Mouse (Mus musculus) ES-E14 (cell line): Measurements from ENCODE around the gene Sppl2a. TPM values are rescaled to one million over a fixed set of nuclear protein-coding genes. Genes with fewer than 3 reads are reported as not detected.

Experiments
- DNase-seq: peaks from one replicate; pipeline ENCODE4 v3.0.0-alpha.2; 2013; ENCODE audit warnings: low read depth, low spot score
- H3K27ac ChIP-seq: 2 replicates; pipeline ENCODE4 v1.5.1; 2012; ENCODE audit warnings: low read depth, mild to moderate bottlenecking, low read length, moderate library complexity, mixed read lengths; ENCODE audit not compliant: poor library complexity, insufficient read depth, severe bottlenecking
- H3K36me3 ChIP-seq: 2 replicates; pipeline ENCODE4 v1.6.1; 2012; ENCODE audit warnings: mild to moderate bottlenecking, low read length, moderate library complexity, mixed read lengths; ENCODE audit not compliant: control insufficient read depth, poor library complexity, insufficient read depth, severe bottlenecking
- H3K4me1 ChIP-seq, 2 experiments: fragments of 150-350 bp in 1 of 2; sonication (generic) in 1 of 2; 2 replicates each; pipeline ENCODE4 v1.6.1; 2012; ENCODE audit warnings: low read length in 2 of 2, mild to moderate bottlenecking in 1 of 2, mixed read lengths in 1 of 2; ENCODE audit not compliant: control insufficient read depth in 2 of 2, insufficient read depth in 2 of 2, poor library complexity in 1 of 2
- H3K4me3 ChIP-seq, 2 experiments: fragments of 150-350 bp in 1 of 2; sonication (generic) in 1 of 2; 2 replicates each; pipeline ENCODE4 v1.5.1; 2012; ENCODE audit warnings: low read length in 2 of 2, low read depth in 1 of 2, mild to moderate bottlenecking in 1 of 2, mixed read lengths in 1 of 2; ENCODE audit not compliant: insufficient read depth in 1 of 2, poor library complexity in 1 of 2, severe bottlenecking in 1 of 2
- H3K9ac ChIP-seq: 2 replicates; pipeline ENCODE4 v1.6.1; 2012; ENCODE audit warnings: low read depth, mild to moderate bottlenecking, low read length, mixed read lengths; ENCODE audit not compliant: poor library complexity, insufficient read depth, severe bottlenecking
- H3K9me3 ChIP-seq: fragments of 150-350 bp; sonication (generic); 2 replicates; pipeline ENCODE4 v1.6.1; 2012; ENCODE audit warnings: low read depth, mild to moderate bottlenecking, low read length; ENCODE audit not compliant: control insufficient read depth, insufficient read depth
- CHD2 ChIP-seq: IDR thresholded peaks from 2 replicates; pipeline ENCODE4 v1.6.1; 2014; ENCODE audit warnings: mild to moderate bottlenecking, low read depth, low read length, inconsistent platforms
- HCFC1 ChIP-seq: IDR thresholded peaks from 2 replicates; pipeline ENCODE4 v1.6.1; 2012; ENCODE audit warnings: low read length, inconsistent platforms, borderline replicate concordance; ENCODE audit not compliant: insufficient read depth
- MAFK ChIP-seq: IDR thresholded peaks from 2 replicates; pipeline ENCODE4 v1.6.1; 2014; ENCODE audit warnings: mild to moderate bottlenecking, low read depth, low read length, inconsistent platforms; ENCODE audit not compliant: insufficient read depth
- ZC3H11A ChIP-seq: IDR thresholded peaks from 2 replicates; pipeline ENCODE4 v1.6.1; 2012; ENCODE audit warnings: low read depth, mild to moderate bottlenecking, inconsistent platforms, low read length, borderline replicate concordance
- ZNF384 ChIP-seq: IDR thresholded peaks from 2 replicates; pipeline ENCODE4 v1.6.1; 2012; ENCODE audit warnings: low read depth, low read length, inconsistent platforms
- in situ Hi-C, 2 experiments: fragments of 600-800 bp; cut with MboI; formaldehyde crosslinking; loops; one replicate each; pipeline ENCODE4 v1.15.1; 2025; ENCODE audit warnings: low sequenced_read_pairs in 2 of 2, inconsistent platforms in 1 of 2; ENCODE audit not compliant: unreplicated experiment in 2 of 2
- total RNA-seq: library from RNA; depleted of rRNA; stranded (reverse); fragments of 300-350 nt; gene quantifications from 2 replicates; pipeline ENCODE4 v1.2.3, GENCODE M21; 2012

The Sppl2a gene
- total RNA-seq, 1 experiment = 18.3 TPM

DNA sequence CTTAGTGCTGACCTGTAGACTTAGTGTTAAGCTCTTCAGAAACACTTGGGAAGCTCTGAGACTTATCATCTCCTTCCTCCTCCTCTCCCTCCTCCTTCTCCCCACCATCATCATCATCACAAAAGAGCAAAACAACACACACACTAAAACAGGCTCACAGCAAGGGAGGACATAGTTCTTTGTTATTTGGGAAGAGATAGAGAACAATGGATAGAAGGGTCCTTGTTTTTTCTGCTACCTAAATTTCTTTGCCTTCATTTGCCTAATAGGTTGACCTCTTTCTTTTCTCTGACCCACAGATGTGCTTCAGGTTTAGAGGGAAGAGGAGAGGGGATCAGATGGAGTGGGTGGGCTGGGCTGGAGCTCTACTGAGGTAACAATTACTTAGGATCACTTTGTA lies 14.6 kb upstream of the Sppl2a start:
- in situ Hi-C loops = no loop called here

DNA sequence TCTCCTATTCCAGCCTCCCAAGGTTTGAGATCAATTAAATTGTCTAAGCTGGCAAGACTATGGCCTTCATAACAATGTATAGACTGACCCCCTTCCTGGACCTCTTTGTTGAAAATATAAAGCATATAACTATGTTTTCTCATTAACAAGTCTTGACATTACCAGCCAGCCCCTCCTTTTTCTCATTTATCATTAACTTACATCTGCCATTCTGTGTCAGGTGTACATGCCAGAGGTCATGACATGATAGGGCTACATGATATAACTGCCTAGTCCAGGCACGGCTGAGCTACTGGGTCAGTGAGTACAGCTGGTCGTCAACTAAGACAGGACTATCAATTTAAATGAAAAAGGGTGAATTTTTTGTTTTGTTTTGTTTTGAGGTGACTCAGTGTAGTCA lies 10.2 kb upstream of the Sppl2a start:
- DNase-seq = no peak
- Histone ChIP-seq H3K27ac (no peak overlapping the region), H3K9me3 (no peaks in the 10 kb centered on the region), H3K4me3 (no peak overlapping the region), H3K4me1 (peaks cover 4 to 8% of the 10 kb centered on the region in 2 experiments; a peak in 2 of 4 replicates), H3K9ac (no peak overlapping the region), H3K36me3 (no peaks in the 10 kb centered on the region)
- TF ChIP-seq ZNF384 (no peak), ZC3H11A (no peak), MAFK (no peak), CHD2 (no peak)
- in situ Hi-C loops = no loop called here

More for the DNA sequence above, 14.6 kb upstream of the Sppl2a start:
- TF ChIP-seq CHD2 (no peak), ZNF384 (0 out of 2 replicates have a peak, but pooled peaks have one; percentile 16)
- H3K27ac ChIP-seq = no peak overlapping the region; the same call in 1 of the 2 replicates
- no peak overlapping the region for H3K9ac ChIP-seq
- H3K9me3 ChIP-seq = no peaks in the 10 kb centered on the region
- no peaks in the 10 kb centered on the region for H3K36me3 ChIP-seq
- peaks cover 7 to 21% of the 10 kb centered on the region in 2 experiments for H3K4me1 ChIP-seq
- H3K4me3 ChIP-seq = no peak overlapping the region
- no peak for DNase-seq

DNA sequence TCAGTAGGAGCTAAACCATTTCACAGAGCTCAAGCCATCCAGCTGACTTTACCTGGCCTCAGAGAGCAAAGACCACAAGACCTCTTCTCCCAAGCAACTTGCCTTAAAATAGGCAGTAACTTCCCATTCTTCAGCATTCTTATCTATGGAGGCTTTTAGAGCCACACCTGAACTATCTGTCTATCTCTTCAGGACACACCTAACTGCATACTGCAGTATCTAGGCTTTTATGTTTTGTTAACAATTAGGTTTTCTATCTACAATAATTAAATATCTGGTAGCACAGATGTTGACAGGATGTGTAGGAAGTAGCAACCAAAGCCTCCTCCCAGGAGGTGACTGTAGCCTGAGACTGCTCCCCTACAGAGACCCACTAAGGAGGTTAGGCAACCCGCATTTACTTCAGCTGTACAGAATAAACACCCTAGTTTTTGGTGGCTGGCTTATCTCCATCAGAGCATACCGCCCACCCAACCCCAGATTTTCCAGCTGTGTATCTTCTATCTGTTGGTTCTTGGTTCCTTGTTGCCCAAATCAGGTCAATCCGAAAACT lies 7.4 kb upstream of the Sppl2a start:
- Histone ChIP-seq H3K36me3 (no peaks in the 10 kb centered on the region), H3K9ac (no peak overlapping the region), H3K27ac (no peak overlapping the region), H3K4me1 (no peaks in the 10 kb centered on the region), H3K4me3 (no peak overlapping the region), H3K9me3 (no peaks in the 10 kb centered on the region)
- TF ChIP-seq ZC3H11A = no peak
- no peak for TF ChIP-seq MAFK
- TF ChIP-seq CHD2 = no peak
- no peak for TF ChIP-seq HCFC1
- no peak for TF ChIP-seq ZNF384
- DNase-seq = no peak
- in situ Hi-C loops = no loop called here

DNA sequence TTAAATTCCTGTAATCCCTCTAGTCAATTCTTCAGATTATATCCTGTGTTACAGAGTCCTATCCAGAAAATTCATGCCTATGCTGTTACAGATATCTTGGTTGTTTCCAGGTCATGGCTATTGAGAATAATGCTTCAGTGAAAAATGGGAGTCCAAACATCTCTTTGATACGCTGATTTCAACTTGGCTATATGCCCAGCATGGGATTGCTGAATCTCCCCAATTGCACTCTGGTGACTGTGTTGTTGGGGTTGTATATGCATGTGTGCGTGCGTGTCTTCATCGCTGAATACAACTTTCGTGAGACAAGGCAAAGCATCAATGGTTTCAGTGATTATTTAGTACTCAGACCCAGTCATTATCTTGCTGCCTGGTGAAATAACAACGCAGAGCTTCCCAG lies 5.0 kb upstream of the Sppl2a start:
- Histone ChIP-seq H3K36me3 (no peaks in the 10 kb centered on the region), H3K9ac (no peak overlapping the region), H3K4me1 (no peaks in the 10 kb centered on the region), H3K27ac (no peak overlapping the region), H3K9me3 (no peaks in the 10 kb centered on the region), H3K4me3 (no peak overlapping the region)
- in situ Hi-C loops = no loop called here
- TF ChIP-seq HCFC1 (no peak), ZC3H11A (no peak), ZNF384 (no peak), MAFK (no peak), CHD2 (no peak)
- no peak for DNase-seq

DNA sequence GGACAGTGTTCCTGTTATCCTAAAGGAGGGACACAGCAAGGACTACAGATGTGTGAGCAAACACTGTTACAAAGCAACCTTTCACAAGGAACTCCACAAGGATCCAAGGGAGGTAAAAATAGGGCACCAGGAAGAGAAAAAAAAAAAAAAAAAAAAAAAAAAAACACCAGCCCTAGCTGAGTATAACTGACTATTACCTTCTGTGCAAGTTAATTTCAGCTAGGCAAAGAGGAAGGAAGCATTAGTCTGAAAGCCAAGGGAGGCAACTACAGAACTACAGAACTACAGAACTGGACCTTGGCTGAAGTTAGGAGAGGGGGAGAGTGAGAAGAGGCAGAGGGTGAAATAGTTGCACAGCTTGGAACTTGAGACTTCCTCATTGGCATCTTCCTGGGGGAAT lies 886 bp upstream of the Sppl2a start:
- no peak for DNase-seq
- Histone ChIP-seq H3K36me3 (no peaks in the 10 kb centered on the region), H3K9me3 (no peaks in the 10 kb centered on the region), H3K9ac (no peak overlapping the region), H3K27ac (no peak overlapping the region), H3K4me3 (no peak overlapping the region), H3K4me1 (no peaks in the 10 kb centered on the region; a peak in 1 of 4 replicates)
- TF ChIP-seq MAFK (no peak), ZNF384 (0 out of 2 replicates have a peak, but pooled peaks have one; percentile 40)
- in situ Hi-C loops = no loop called here
